Mouse (Mus musculus): Measurements from ENCODE around the gene 3300002I08Rik. TPM values are rescaled to one million over a fixed set of nuclear protein-coding genes. Genes with fewer than 3 reads are reported as not detected.
"Not testable (repeated sequence)": the region's sequence is repeated elsewhere in the genome, so short reads cannot be mapped to it uniquely, and the experiment has no call there.

The 3300002I08Rik gene
- polyA plus RNA-seq, 1 experiment from 2014 or later, result 14.4 TPM

- DNase-seq (ENCODE audit: low spot score) (peak; percentile 81), ATAC-seq (ENCODE audit: low FRiP score) (peak; percentile 99)
- H3K27me3 ChIP-seq (ENCODE audit: control insufficient read depth, insufficient read depth, low read length); H3K4me1 ChIP-seq (replicated peaks; ENCODE audit: control insufficient read depth, insufficient read depth, low read length); H3K36me3 ChIP-seq (ENCODE audit: control insufficient read depth, insufficient read depth, low read length); H3K27ac ChIP-seq (ENCODE audit: low read depth, low read length); H3K9me3 ChIP-seq (ENCODE audit: control insufficient read depth, low read length): not testable (repeated sequence)
- Histone ChIP-seq H3K9ac (ENCODE audit: low read depth, low read length) (peak overlapping the region; percentile 59), H3K4me3 (ENCODE audit: low read depth, low read length) (peak overlapping the region; percentile 44), H3K4me2 (replicated peaks; ENCODE audit: low read depth, low read length) (peak overlapping the region; percentile 47)
- 20% methylated on average over 19 of the region's 19 CpGs for WGBS
Measured at GRCm38 (mm10) chr2:150310952-150311884, 51.3 kb downstream of the 3300002I08Rik start.

- no peaks in the 10 kb centered on the region for H3K36me3 ChIP-seq (ENCODE audit: control insufficient read depth, insufficient read depth, low read length)
- H3K27ac ChIP-seq (ENCODE audit: low read depth, low read length), result no peak overlapping the region
- H3K4me2 ChIP-seq (replicated peaks; ENCODE audit: low read depth, low read length), result no peak overlapping the region
- H3K9me3 ChIP-seq (ENCODE audit: control insufficient read depth, low read length), result no peaks in the 10 kb centered on the region
- no peaks in the 10 kb centered on the region for H3K4me1 ChIP-seq (replicated peaks; ENCODE audit: control insufficient read depth, insufficient read depth, low read length)
- H3K9ac ChIP-seq (ENCODE audit: low read depth, low read length), result no peak overlapping the region
- H3K4me3 ChIP-seq (ENCODE audit: low read depth, low read length), result no peak overlapping the region
- no peaks in the 10 kb centered on the region for H3K27me3 ChIP-seq (ENCODE audit: control insufficient read depth, insufficient read depth, low read length)
- ATAC-seq (ENCODE audit: low FRiP score) (no peak), DNase-seq (ENCODE audit: low spot score) (no peak)
- 90% methylated on average over 10 of the region's 10 CpGs for WGBS
Measured at GRCm38 (mm10) chr2:150307183-150307773, 55.3 kb downstream of the 3300002I08Rik start.

- H3K4me2 ChIP-seq (replicated peaks; ENCODE audit: low read depth, low read length), result no peak overlapping the region
- no peak overlapping the region for H3K27ac ChIP-seq (ENCODE audit: low read depth, low read length)
- H3K27me3 ChIP-seq (ENCODE audit: control insufficient read depth, insufficient read depth, low read length), result no peaks in the 10 kb centered on the region
- no peaks in the 10 kb centered on the region for H3K9me3 ChIP-seq (ENCODE audit: control insufficient read depth, low read length)
- DNase-seq (ENCODE audit: low spot score) (no peak), ATAC-seq (ENCODE audit: low FRiP score) (no peak)
- WGBS, result 58% methylated on average over 1 of the region's 1 CpGs
- no peaks in the 10 kb centered on the region for H3K36me3 ChIP-seq (ENCODE audit: control insufficient read depth, insufficient read depth, low read length)
- no peaks in the 10 kb centered on the region for H3K4me1 ChIP-seq (replicated peaks; ENCODE audit: control insufficient read depth, insufficient read depth, low read length)
- no peak overlapping the region for H3K4me3 ChIP-seq (ENCODE audit: low read depth, low read length)
- no peak overlapping the region for H3K9ac ChIP-seq (ENCODE audit: low read depth, low read length)
Measured at GRCm38 (mm10) chr2:150299096-150299495, 63.5 kb downstream of the 3300002I08Rik start.

DNA sequence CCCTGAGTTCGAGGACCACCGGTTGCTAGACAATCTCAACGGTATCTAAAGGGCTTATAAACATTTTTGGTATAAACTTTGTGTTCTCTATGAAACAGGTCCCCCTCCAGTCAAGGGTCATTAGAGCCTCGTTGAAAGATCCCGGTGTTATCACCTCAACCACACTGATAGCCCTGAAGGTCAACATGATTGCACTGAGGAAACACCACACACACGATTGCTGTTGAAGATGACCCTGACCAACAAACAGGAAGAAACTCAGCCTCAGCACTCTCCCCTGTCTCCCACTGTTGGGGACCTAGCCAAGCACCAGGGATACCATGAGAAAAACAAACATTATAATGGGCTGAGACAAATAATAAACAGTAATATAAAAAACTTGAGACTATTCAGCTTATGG, 68.9 kb downstream of the 3300002I08Rik start:
- no peak for DNase-seq (ENCODE audit: low spot score)
- H3K27me3 ChIP-seq (ENCODE audit: control insufficient read depth, insufficient read depth, low read length), result no peaks in the 10 kb centered on the region
- no peaks in the 10 kb centered on the region for H3K4me1 ChIP-seq (replicated peaks; ENCODE audit: control insufficient read depth, insufficient read depth, low read length)
- H3K36me3 ChIP-seq (ENCODE audit: control insufficient read depth, insufficient read depth, low read length), result no peaks in the 10 kb centered on the region
- H3K9ac ChIP-seq (ENCODE audit: low read depth, low read length), result no peak overlapping the region
- no peaks in the 10 kb centered on the region for H3K9me3 ChIP-seq (ENCODE audit: control insufficient read depth, low read length)
- 91% methylated on average over 6 of the region's 6 CpGs for WGBS
- H3K4me2 ChIP-seq (replicated peaks; ENCODE audit: low read depth, low read length), result no peak overlapping the region
- H3K4me3 ChIP-seq (ENCODE audit: low read depth, low read length), result no peak overlapping the region
- no peak for ATAC-seq (ENCODE audit: low FRiP score)
- no peak overlapping the region for H3K27ac ChIP-seq (ENCODE audit: low read depth, low read length)

Other genes with a start within 250 kb of the 3300002I08Rik start
- gene Zfp120, start 226.1 kb downstream of the 3300002I08Rik start, polyA plus RNA-seq (2014; fragmentation: Nextera tagmentation; extraction: Ambion mirVana), result 11.0 and 11.2 TPM in 2 replicates
- not detected in 2 replicates for gene Gm10770, start 183.1 kb downstream of the 3300002I08Rik start, polyA plus RNA-seq (2014; fragmentation: Nextera tagmentation; extraction: Ambion mirVana)
- not detected in 2 replicates for gene Gm14139, start 181.0 kb downstream of the 3300002I08Rik start, polyA plus RNA-seq (2014; fragmentation: Nextera tagmentation; extraction: Ambion mirVana)
- gene Zfp937, start 144.7 kb downstream of the 3300002I08Rik start, polyA plus RNA-seq (2014; fragmentation: Nextera tagmentation; extraction: Ambion mirVana), result 11.7 and 13.8 TPM in 2 replicates
- gene Gm21994, start 107.2 kb downstream of the 3300002I08Rik start, polyA plus RNA-seq (2014; fragmentation: Nextera tagmentation; extraction: Ambion mirVana), result 3.1 and 3.6 TPM in 2 replicates
- gene Gm14124, start 105.2 kb downstream of the 3300002I08Rik start, polyA plus RNA-seq (2014; fragmentation: Nextera tagmentation; extraction: Ambion mirVana), result not detected in 2 replicates
- 0.88 and 1.0 TPM in 2 replicates for gene Gm10130, start 39.1 kb downstream of the 3300002I08Rik start, polyA plus RNA-seq (2014; fragmentation: Nextera tagmentation; extraction: Ambion mirVana)
- 7.9 and 9.6 TPM in 2 replicates for gene Zfp442, start 88.7 kb upstream of the 3300002I08Rik start, polyA plus RNA-seq (2014; fragmentation: Nextera tagmentation; extraction: Ambion mirVana)
- gene Zfp345, start 122.3 kb upstream of the 3300002I08Rik start, polyA plus RNA-seq (2014; fragmentation: Nextera tagmentation; extraction: Ambion mirVana), result not detected in 2 replicates
- gene Cst7, start 207.7 kb upstream of the 3300002I08Rik start, polyA plus RNA-seq (2014; fragmentation: Nextera tagmentation; extraction: Ambion mirVana), result 0.15 and 0.23 TPM in 2 replicates
- 40.3 and 42.6 TPM in 2 replicates for gene Apmap, start 245.8 kb upstream of the 3300002I08Rik start, polyA plus RNA-seq (2014; fragmentation: Nextera tagmentation; extraction: Ambion mirVana)